Mouse (Mus musculus) forebrain, postnatal 0 days (tissue): Measurements from ENCODE around the gene Tctex1d4. TPM values are rescaled to one million over a fixed set of nuclear protein-coding genes. Genes with fewer than 3 reads are reported as not detected.
A peak's percentile ranks its signal among the peaks of the same experiment; 100 is the strongest.

ENCODE experiments used
- ATAC-seq: fragments of 200-750 bp; cut with Nextera tagmentation; 2 replicates; pipeline ENCODE4 v1.8.0; 2017; ENCODE audit warnings: mild to moderate bottlenecking, moderate library complexity
- DNase-seq: peaks from one replicate; pipeline ENCODE4 v3.0.0-alpha.2; 2015
- H3K27ac ChIP-seq: fragments of 300-500 bp; sonication (generic); 2 replicates; pipeline ENCODE4 v1.5.1; 2014; ENCODE audit warnings: low read depth, mild to moderate bottlenecking, antibody characterized with exemption, low read length, moderate library complexity, mixed read lengths
- H3K27me3 ChIP-seq: fragments of 300-500 bp; sonication (generic); 2 replicates; pipeline ENCODE4 v1.6.1; 2014; ENCODE audit warnings: mild to moderate bottlenecking, low read length, mixed read lengths; ENCODE audit not compliant: insufficient read depth
- H3K36me3 ChIP-seq: fragments of 300-500 bp; sonication (generic); 2 replicates; pipeline ENCODE4 v1.6.1; 2014; ENCODE audit warnings: mild to moderate bottlenecking, moderate library complexity; ENCODE audit not compliant: insufficient read depth
- H3K4me1 ChIP-seq: fragments of 300-500 bp; sonication (generic); 2 replicates; pipeline ENCODE4 v1.6.1; 2014; ENCODE audit warnings: antibody characterized with exemption; ENCODE audit not compliant: insufficient read depth
- H3K4me2 ChIP-seq: fragments of 300-500 bp; sonication (generic); 2 replicates; pipeline ENCODE4 v1.6.1; 2014; ENCODE audit warnings: low read depth, mild to moderate bottlenecking, moderate library complexity
- H3K4me3 ChIP-seq: fragments of 300-500 bp; sonication (generic); 2 replicates; pipeline ENCODE4 v1.5.1; 2014; ENCODE audit warnings: low read depth, low read length, mixed read lengths
- H3K9ac ChIP-seq: fragments of 300-500 bp; sonication (generic); 2 replicates; pipeline ENCODE4 v1.6.1; 2014; ENCODE audit warnings: mild to moderate bottlenecking
- H3K9me3 ChIP-seq: fragments of 300-500 bp; sonication (generic); 2 replicates; pipeline ENCODE4 v1.6.1; 2016; ENCODE audit warnings: low read length
- CTCF ChIP-seq: sonication (generic); IDR thresholded peaks from 2 replicates; pipeline ENCODE4 v1.5.1; 2016; ENCODE audit warnings: antibody characterized with exemption, control low read depth, low read depth
- WGBS: fragments of 180-500 bp; shearing (Covaris S2); extraction: QIAGEN DNeasy Blood & Tissue Kit; methylation state at CpG from one replicate; pipeline ENCODE4 v1.1.7; 2014; 5-methylcytosine and 5-hydroxymethylcytosine counted together
- polyA plus RNA-seq: library from polyadenylated mRNA; unstranded; fragments of >200 nt; fragmentation: Nextera tagmentation; extraction: Ambion mirVana; gene quantifications from 2 replicates; pipeline ENCODE4 v1.2.1, GENCODE M21; 2015
- total RNA-seq: library from RNA; depleted of rRNA; stranded (reverse); fragments of >200 nt; gene quantifications from 2 replicates; pipeline ENCODE4 v1.2.3, GENCODE M21; 2014

Tctex1d4 gene
- total and polyA plus RNA-seq, 2 experiments from 2014 or later: 1.3 to 6.2 TPM

DNA sequence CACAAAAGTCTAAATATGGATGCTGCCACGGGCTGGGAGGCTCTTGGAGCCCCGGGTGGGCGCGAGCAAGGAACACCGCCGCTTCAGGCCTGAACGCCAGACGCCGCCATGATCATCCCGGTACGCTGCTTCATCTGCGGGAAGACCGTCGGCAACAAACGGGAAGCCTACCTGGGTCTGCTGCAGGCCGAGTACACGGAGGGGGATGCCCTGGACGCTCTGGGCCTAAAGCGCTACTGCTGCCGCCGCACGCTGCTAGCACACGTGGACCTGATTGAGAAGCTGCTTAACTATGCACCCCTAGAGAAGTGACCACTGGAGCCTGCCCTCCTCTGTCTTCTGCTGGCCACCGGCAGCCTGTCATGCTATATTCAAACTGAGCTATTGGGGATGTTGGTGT, 22.2 kb downstream of the Tctex1d4 start:
- H3K27ac ChIP-seq: no peak overlapping the region
- no peak for DNase-seq

DNA sequence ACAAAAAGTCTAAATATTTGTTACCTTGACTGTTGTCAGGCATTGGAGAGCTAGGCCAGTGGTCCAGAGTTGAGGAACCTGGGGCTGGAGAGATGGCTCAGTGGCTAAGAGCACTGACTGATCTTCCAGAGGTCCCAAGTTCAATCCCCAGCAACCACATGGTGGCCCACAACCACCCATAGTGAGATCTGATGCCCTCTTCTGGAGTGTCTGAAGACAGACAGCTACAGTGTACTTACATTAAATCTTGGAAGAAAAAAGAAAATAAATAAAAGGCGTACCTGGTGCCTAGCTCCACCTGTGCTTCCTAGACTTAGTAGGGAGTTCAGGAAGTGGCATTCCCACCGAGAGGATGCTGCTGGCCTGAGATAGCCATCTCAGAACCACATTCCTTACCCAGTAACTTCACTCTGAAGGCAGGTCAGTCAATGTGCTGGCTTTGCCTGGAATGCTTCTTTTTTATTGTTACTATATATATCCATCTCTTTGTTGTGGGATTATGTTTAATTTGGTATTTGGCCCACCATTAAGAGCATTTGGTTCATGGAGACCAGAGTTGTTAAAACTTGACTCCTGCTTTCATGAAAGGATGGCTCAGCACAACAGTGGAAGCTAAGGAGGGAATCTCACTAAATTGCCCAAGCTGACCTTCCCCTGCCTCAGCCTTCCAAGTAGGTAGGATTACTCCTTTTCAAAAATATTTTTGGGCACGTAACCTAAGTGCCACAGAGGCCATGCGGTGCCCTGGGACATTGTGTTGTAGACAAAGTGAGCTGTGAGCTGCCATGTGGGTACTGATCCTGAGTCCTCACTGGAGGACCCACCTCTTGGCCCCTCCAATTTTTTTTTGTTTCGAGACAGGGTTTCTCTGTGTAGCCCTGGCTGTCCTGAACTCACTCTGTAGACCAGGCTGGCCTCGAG, 23.0 kb downstream of the Tctex1d4 start:
- Histone ChIP-seq H3K9me3 (no peaks in the 10 kb centered on the region), H3K4me1 (no peaks in the 10 kb centered on the region), H3K9ac (no peak overlapping the region), H3K4me2 (no peak overlapping the region), H3K4me3 (no peak overlapping the region), H3K27ac (no peak overlapping the region), H3K36me3 (peaks cover 49% of the 10 kb centered on the region), H3K27me3 (no peaks in the 10 kb centered on the region)
- peak; percentile 2; the same call in 1 of the 2 replicates for TF ChIP-seq CTCF
- WGBS: 74% methylated on average over 6 of the region's 6 CpGs
- DNase-seq: no peak
- no peak for ATAC-seq

More for the DNA sequence above, 22.2 kb downstream of the Tctex1d4 start:
- ATAC-seq: no peak
- no peaks in the 10 kb centered on the region for H3K4me1 ChIP-seq
- TF ChIP-seq CTCF: no peak
- no peaks in the 10 kb centered on the region for H3K27me3 ChIP-seq
- H3K9ac ChIP-seq: no peak overlapping the region
- H3K9me3 ChIP-seq: no peaks in the 10 kb centered on the region
- WGBS: 71% methylated on average over 24 of the region's 24 CpGs
- no peak overlapping the region for H3K4me3 ChIP-seq
- no peak overlapping the region for H3K4me2 ChIP-seq
- H3K36me3 ChIP-seq: peaks cover 42% of the 10 kb centered on the region

DNA sequence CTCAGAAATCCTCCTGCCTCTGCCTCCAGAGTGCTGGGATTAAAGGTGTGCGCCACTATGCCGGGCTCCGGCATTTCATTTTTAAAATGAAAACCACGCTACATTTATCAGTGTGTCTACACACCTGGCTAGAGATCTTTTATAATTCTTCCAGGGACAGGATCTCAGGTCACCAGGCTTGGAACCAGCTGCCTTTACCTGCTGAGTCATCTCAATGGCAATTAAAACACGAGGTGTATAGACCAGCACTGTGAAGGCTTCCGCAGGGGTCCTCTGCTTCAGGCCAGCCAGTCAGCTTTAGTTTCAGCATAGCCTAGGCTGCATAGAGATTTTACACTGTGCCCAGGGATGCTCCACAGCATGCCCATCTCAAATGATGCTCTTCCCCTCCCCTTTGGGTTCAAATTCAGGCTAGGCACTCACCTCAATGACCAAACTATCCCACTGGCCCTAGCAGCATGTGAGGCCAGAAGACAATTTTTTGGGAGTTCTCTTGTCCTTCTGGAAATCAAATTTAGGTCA, 23.7 kb downstream of the Tctex1d4 start:
- DNase-seq (no peak), ATAC-seq (no peak)
- WGBS: 91% methylated on average over 6 of the region's 6 CpGs
- Histone ChIP-seq H3K4me3 (no peak overlapping the region), H3K9me3 (no peaks in the 10 kb centered on the region), H3K27ac (no peak overlapping the region), H3K27me3 (no peaks in the 10 kb centered on the region), H3K9ac (no peak overlapping the region), H3K36me3 (peaks cover 49% of the 10 kb centered on the region), H3K4me2 (no peak overlapping the region), H3K4me1 (no peaks in the 10 kb centered on the region)
- TF ChIP-seq CTCF: no peak

DNA sequence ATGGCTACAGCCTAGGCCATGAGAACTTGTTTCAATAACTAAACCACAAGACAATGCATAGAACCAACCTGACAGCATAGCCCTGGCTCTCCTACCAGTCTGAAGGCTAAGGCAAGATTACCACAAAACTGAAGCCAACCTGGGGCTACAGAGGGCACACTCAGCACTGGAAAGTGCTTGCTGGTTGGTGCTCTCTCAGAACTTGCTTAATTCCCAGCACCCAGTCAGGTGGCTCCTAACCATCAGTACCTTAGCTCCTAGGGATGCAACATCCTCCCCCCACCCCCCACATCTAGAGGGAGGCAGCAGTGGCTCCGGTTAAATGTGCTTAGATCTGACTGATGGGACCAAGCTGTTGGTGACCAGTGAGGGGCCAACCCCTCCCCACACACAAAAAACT, 24.8 kb downstream of the Tctex1d4 start:
- Histone ChIP-seq H3K4me3 (no peak overlapping the region), H3K9me3 (no peaks in the 10 kb centered on the region), H3K4me1 (no peaks in the 10 kb centered on the region), H3K27me3 (no peaks in the 10 kb centered on the region), H3K4me2 (no peak overlapping the region), H3K9ac (no peak overlapping the region), H3K27ac (no peak overlapping the region), H3K36me3 (peaks cover 49% of the 10 kb centered on the region)
- ATAC-seq (no peak), DNase-seq (no peak)
- 75% methylated on average over 1 of the region's 1 CpGs for WGBS
- TF ChIP-seq CTCF: no peak

DNA sequence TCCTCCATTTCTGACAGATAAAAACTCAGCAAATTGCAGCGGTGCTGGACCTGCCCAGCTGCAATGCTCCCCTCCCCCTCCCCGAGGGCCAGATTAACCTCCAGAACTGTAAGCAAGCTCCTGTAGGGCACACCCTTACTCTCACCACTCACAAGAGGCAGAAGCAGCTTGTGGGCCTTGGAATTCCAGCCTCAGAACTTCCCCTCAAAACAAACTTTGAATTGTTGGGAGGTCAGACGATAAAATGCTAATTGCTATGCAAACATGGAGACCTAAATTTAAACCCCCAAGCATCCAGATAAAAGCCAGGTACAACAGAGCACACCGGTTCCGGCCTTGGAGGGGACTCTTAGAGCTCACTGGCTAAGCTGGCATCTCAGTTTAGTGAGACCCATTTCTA, 26.1 kb downstream of the Tctex1d4 start:
- no peak overlapping the region for H3K4me3 ChIP-seq
- H3K9me3 ChIP-seq: no peaks in the 10 kb centered on the region
- no peak for TF ChIP-seq CTCF
- no peak overlapping the region for H3K27ac ChIP-seq
- DNase-seq (no peak), ATAC-seq (no peak)
- WGBS: 80% methylated on average over 5 of the region's 5 CpGs
- no peaks in the 10 kb centered on the region for H3K4me1 ChIP-seq
- no peaks in the 10 kb centered on the region for H3K27me3 ChIP-seq
- H3K9ac ChIP-seq: no peak overlapping the region
- H3K4me2 ChIP-seq: no peak overlapping the region
- H3K36me3 ChIP-seq: peaks cover 49% of the 10 kb centered on the region

DNA sequence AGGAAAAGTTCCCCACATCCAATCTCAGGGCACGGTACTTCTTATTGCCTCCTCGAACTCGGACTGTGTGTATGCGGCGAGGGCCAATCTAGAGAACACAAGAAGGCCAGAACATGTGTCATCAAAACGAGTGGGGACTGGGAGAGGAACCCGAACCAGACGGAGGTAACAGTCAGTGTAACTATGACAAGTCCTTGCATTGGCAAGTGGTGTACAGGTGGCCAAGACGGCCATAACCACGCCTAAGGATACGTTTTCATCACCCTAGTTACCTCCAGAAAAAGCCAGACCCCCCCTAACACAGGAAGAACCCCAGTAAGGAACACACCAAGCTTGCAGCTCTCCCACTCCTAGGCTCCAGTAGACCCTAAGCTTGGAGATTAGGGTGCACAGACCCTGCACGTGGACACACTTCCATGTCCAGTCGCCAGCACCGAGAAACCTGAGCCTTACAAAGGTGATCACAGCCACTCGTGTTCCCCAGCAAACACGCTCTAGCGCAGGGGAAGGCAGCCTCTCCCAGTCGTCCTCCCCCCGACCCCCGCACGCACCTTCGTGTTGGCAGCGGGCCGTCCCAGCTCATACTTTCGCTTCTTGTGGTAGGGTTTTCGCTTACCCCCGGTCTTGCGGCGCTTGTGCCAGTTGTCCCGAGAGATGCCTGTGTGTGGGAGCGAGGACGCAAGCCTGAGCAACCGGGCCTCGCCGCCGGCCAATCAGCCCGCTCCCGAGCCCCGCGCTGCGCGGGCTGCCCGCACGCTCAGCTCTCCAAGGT, 28.6 kb downstream of the Tctex1d4 start:
- H3K9ac ChIP-seq: peak overlapping the region; percentile 97
- H3K27me3 ChIP-seq: no peaks in the 10 kb centered on the region
- H3K4me2 ChIP-seq: peak overlapping the region; percentile 83
- peak overlapping the region; percentile 96 for H3K4me3 ChIP-seq
- no peak for TF ChIP-seq CTCF
- ATAC-seq (peak; percentile 28), DNase-seq (peak; percentile 34)
- H3K36me3 ChIP-seq: peaks cover 38% of the 10 kb centered on the region
- no peaks in the 10 kb centered on the region for H3K4me1 ChIP-seq
- 2% methylated on average over 44 of the region's 44 CpGs for WGBS
- H3K27ac ChIP-seq: peak overlapping the region; percentile 93
- H3K9me3 ChIP-seq: no peaks in the 10 kb centered on the region
